Mouse (Mus musculus): ENCODE results near the gene Spc24.

DNA sequence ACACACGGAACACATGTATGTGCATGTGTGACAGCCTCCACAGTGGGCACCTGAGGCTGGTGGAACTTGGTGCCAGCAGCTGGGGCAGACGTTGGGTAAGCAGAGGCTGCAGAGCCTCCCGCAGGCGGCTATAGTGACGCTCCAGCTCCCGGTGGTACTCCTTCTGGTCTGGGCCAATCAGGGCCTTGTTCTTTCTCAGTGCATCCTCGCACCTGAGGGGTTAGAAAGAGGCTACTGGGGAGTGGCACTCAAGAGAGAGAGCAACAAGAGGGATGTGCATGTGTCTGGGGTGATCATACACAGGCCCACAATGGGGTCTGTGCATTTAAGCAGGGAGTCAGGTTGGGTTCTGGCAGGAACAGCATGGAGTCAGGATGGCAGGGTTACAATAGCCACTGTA lies 41.0 kb upstream of the Spc24 start:
- TF ChIP-seq POLR2A (IDR thresholded peaks at IDR 0.05; ENCODE audit: insufficient read depth, low read depth, low read length) (no peak), CTCF (IDR thresholded peaks at IDR 0.05) (no peak)

All from heart, adult 2 months (tissue).